Mouse (Mus musculus) adrenal gland, postnatal 25 days (tissue): ENCODE measurements around the gene Rbm20. TPM values are rescaled to one million over a fixed set of nuclear protein-coding genes. Genes with fewer than 3 reads are reported as not detected.

ENCODE experiments used
- DNase-seq: peaks from one replicate; pipeline ENCODE4 v3.0.0; 2021; ENCODE audit warnings: mixed read lengths
- total RNA-seq: library from RNA; stranded (reverse); gene quantifications from 2 replicates; pipeline ENCODE4 v1.2.3, GENCODE M21; 2021

The Rbm20 gene
- total RNA-seq, 1 experiment from 2014 or later, result 2.2 TPM

DNA sequence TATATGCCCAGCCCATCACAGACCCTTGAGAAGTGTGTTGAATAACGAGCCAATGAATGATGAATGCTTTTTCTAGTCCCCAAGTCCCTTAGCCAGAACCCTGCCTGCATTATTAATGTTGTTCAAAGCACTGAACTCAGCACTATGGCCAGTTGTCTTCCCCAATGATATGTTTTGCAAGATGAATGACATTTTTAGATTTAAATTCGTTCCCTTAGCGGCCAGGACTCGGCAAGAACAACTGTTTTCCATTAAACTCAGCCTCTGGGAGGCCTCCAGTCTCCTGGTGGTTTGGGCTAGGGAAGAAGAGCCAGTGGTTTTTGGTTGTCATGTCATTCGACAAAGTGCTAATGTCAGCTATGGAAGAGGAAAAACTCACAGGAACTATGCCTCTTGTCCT lies 204.7 kb downstream of the Rbm20 start:
- DNase-seq, result no peak

- no peak for DNase-seq
Measured at GRCm38 (mm10) chr19:53885450-53885849, 208.3 kb downstream of the Rbm20 start.

DNA sequence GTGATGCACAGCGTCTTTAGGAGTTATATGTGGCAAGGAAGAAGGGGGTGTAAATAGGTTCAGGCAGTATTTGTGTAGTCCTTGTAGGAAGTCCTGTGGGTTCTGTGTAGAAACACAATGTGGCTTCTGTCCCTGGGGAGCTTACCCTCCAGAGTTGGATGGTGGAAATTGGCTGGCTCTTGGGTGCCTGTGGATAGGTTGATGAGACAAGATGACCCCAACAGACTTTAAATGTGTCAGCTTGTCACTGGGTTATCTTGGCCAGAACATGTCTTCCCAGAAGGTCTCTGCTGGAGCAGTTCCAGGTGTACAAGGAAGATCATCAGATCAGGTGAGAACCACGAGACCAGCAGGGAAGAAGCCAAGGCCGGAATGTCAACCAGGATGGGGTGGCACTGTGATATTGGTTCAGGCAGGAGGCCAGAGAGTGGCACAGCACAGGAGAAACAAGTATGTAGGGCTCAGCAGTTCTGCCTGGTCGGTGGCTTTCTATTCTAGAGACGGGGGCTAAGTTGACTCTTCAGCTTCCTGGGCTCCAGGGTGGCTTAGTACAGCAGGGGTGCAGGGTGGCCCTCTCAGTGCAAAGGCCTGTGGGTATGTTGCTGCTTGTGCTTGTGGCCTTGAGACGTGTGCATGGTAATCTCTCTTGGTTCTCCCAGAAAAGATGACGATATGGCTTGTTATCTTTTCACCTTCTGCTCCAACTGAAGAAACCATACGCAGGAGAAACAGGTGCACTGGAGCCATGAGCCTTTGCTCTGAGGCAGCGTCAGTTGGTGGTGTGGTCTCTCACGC lies 209.7 kb downstream of the Rbm20 start:
- no peak for DNase-seq

GRCm38 (mm10) chr19:53887822-53888221 lies 210.7 kb downstream of the Rbm20 start:
- DNase-seq, result no peak

- DNase-seq, result no peak
Measured at GRCm38 (mm10) chr19:53888331-53888730, 211.2 kb downstream of the Rbm20 start.

- DNase-seq, result no peak
Measured at GRCm38 (mm10) chr19:53889555-53889954, 212.4 kb downstream of the Rbm20 start.

GRCm38 (mm10) chr19:53890274-53890673 lies 213.2 kb downstream of the Rbm20 start:
- DNase-seq, result no peak

DNA sequence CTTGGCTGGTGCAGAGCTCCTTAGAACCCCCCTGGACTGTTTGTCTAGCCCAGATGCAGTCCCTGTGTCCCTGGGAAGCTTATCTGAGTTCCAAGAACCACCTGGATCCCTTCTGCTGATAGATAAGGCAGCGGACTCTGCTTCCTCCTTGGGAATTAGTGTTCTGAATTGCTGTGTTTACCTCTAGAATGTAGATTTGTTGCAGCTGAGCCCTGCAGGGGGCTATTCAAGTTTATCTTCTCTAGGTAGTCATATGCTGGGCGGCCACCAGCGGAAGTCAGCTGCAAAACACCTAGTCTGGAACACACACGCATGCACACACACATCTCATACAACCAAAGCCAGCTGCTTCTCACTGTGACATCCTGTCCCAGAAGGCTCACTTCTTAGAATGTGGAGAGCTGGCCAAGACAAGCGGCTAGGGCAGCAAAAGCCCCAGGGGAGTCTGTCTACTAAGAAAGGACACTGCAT lies 213.7 kb downstream of the Rbm20 start:
- DNase-seq, result no peak

- DNase-seq, result no peak
Measured at GRCm38 (mm10) chr19:53891569-53891968, 214.5 kb downstream of the Rbm20 start.

GRCm38 (mm10) chr19:53892061-53892460 lies 215.0 kb downstream of the Rbm20 start, which contains the start of gene Pdcd4:
Pdcd4 (plus strand) TSS chr19:53892231.
- DNase-seq, result no peak

- no peak for DNase-seq
Measured at GRCm38 (mm10) chr19:53892838-53893359, 215.8 kb downstream of the Rbm20 start.

DNA sequence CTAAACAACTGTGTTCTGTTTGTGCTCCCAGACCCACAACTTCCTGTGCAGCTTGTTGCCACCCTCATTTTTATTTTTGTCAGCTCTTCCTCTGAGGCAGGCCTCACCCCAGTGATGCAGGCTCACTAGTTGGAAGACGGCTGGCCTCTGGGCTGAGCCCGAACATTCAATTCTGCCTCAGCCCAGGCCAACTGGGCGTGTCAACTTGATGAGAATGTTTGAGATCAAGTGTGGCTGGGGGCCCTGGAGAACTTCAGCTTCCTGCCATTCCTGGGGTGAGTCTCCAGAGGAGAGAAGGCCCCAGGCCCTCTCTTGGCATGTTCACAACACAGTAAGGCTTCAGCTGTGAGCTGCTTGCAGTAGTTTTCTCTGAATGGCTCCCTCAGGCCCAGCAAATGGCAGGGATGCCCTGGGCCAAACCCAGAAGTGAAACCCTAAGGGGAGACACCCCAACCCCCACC lies 216.6 kb downstream of the Rbm20 start:
- DNase-seq, result no peak

- DNase-seq, result no peak
Measured at GRCm38 (mm10) chr19:53894538-53895121, 217.5 kb downstream of the Rbm20 start.

DNA sequence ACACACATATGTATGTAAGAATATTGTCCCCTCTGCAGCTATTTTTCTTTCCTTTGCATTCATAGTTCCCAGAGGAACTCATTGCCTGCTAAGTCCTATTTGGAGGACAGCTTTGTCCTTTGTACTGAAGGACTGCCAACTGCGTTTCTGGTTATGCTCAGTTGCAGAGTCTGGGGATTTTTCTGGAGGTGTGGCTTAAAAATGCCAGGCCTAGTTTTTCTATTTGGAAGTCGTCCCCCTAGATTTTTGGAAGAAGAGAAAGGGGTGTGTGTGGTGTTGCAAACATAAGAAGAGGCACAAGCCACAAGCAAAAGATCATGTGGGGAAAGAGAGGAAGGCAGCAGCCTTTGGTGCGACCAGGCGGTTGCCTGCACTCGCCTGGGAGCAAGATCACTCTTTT lies 220.9 kb downstream of the Rbm20 start:
- no peak for DNase-seq

GRCm38 (mm10) chr19:53898498-53898897 lies 221.4 kb downstream of the Rbm20 start:
- no peak for DNase-seq

- DNase-seq, result no peak
Measured at GRCm38 (mm10) chr19:53898970-53899900, 222.1 kb downstream of the Rbm20 start.

- no peak for DNase-seq
Measured at GRCm38 (mm10) chr19:53899941-53900610, 223.0 kb downstream of the Rbm20 start.

- no peak for DNase-seq
Measured at GRCm38 (mm10) chr19:53901931-53902738, 225.0 kb downstream of the Rbm20 start.

DNA sequence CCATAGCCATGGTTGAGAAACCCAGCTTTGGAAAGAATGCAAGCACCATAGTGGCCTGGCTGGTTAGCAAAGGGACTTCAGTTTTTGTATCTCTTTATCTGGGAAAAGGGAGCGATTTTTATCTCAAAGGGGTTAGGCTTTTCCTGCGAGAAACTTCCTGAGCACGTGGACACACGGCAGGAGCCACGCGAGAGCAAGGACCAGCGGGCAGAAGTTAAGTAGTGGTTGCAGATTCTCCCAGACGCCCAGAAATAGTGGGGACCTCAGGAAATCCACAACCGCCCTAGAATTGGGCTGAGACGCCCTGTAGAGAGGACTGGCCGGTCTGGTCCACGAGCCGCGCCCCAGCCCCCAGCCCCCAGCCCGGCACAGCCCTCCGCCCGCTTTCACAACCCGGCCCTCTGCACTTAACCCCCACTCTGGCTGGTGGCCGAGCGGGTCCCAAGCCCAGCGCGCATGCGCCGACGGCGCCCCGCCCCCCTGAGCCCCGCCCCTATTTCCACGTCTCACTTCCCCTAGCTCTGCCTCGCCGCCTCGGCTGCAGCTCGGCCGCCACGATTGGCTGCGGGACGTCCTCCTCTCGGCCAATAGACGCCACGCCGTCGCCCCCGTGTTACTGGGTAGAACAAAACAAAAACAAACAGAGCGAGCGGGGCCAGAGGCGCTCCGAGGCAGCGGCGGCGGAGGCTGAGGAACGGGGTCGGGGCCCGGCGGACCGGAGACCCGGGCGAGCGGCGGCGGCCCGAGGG lies 225.8 kb downstream of the Rbm20 start:
- DNase-seq, result peak; percentile 96
